Mouse (Mus musculus) forebrain, embryonic 11.5 days (tissue): ENCODE data around the gene Ogfod1. TPM values are rescaled to one million over a fixed set of nuclear protein-coding genes. Genes with fewer than 3 reads are reported as not detected.

ENCODE experiments used
- ATAC-seq: fragments of 200-750 bp; cut with Nextera tagmentation; replicated peaks from 2 replicates; pipeline ENCODE4 v1.8.0; 2017; ENCODE audit warnings: moderate TSS enrichment; ENCODE audit not compliant: low FRiP score
- DNase-seq: peaks from one replicate; pipeline ENCODE4 v3.0.0-alpha.2; 2017; ENCODE audit warnings: low spot score
- H3K27ac ChIP-seq: fragments of 300-500 bp; sonication (generic); 2 replicates; pipeline ENCODE4 v1.5.1; 2014; ENCODE audit warnings: low read depth, low read length
- H3K27me3 ChIP-seq: fragments of 300-500 bp; sonication (generic); 2 replicates; pipeline ENCODE4 v1.6.1; 2014; ENCODE audit warnings: mild to moderate bottlenecking, low read length, mixed read lengths; ENCODE audit not compliant: control insufficient read depth, insufficient read depth
- H3K36me3 ChIP-seq: fragments of 300-500 bp; sonication (generic); 2 replicates; pipeline ENCODE4 v1.6.1; 2014; ENCODE audit warnings: mild to moderate bottlenecking, low read length, moderate library complexity, mixed read lengths; ENCODE audit not compliant: control insufficient read depth, insufficient read depth
- H3K4me1 ChIP-seq: fragments of 300-500 bp; sonication (generic); replicated peaks from 2 replicates; pipeline ENCODE4 v1.6.1; 2014; ENCODE audit warnings: low read length, mixed read lengths; ENCODE audit not compliant: control insufficient read depth, insufficient read depth
- H3K4me2 ChIP-seq: fragments of 300-500 bp; sonication (generic); 2 replicates; pipeline ENCODE4 v1.6.1; 2014; ENCODE audit warnings: low read depth, mild to moderate bottlenecking, low read length, moderate library complexity, mixed read lengths; ENCODE audit not compliant: severe bottlenecking
- H3K4me3 ChIP-seq: fragments of 300-500 bp; sonication (generic); 2 replicates; pipeline ENCODE4 v1.5.1; 2014; ENCODE audit warnings: low read depth, low read length
- H3K9ac ChIP-seq: fragments of 300-500 bp; sonication (generic); 2 replicates; pipeline ENCODE4 v1.6.1; 2014; ENCODE audit warnings: low read length
- H3K9me3 ChIP-seq: fragments of 300-500 bp; sonication (generic); 2 replicates; pipeline ENCODE4 v1.6.1; 2016; ENCODE audit warnings: low read length, mixed read lengths; ENCODE audit not compliant: control insufficient read depth
- WGBS: fragments of 180-500 bp; shearing (Covaris S2); extraction: QIAGEN DNeasy Blood & Tissue Kit; methylation state at CpG from one replicate; pipeline ENCODE4 v1.1.7; 2014; 5-methylcytosine and 5-hydroxymethylcytosine counted together
- polyA plus RNA-seq: library from polyadenylated mRNA; unstranded; fragments of >200 nt; fragmentation: Nextera tagmentation; extraction: Ambion mirVana; gene quantifications from 2 replicates; pipeline ENCODE4 v1.2.1, GENCODE M21; 2014

Ogfod1 gene
- polyA plus RNA-seq, 1 experiment from 2014 or later, result 18.7 TPM

GRCm38 (mm10) chr8:94110526-94111177 is 73.7 kb downstream of the Ogfod1 start:
- WGBS, result 74% methylated on average over 6 of the region's 6 CpGs
- ATAC-seq, result no peak
- no peaks in the 10 kb centered on the region for H3K4me1 ChIP-seq
- no peak for DNase-seq
- H3K27ac ChIP-seq, result no peak overlapping the region
- no peak overlapping the region for H3K9ac ChIP-seq
- no peak overlapping the region for H3K4me3 ChIP-seq
- no peaks in the 10 kb centered on the region for H3K36me3 ChIP-seq
- H3K4me2 ChIP-seq, result no peak overlapping the region
- no peaks in the 10 kb centered on the region for H3K9me3 ChIP-seq
- H3K27me3 ChIP-seq, result no peaks in the 10 kb centered on the region

DNA sequence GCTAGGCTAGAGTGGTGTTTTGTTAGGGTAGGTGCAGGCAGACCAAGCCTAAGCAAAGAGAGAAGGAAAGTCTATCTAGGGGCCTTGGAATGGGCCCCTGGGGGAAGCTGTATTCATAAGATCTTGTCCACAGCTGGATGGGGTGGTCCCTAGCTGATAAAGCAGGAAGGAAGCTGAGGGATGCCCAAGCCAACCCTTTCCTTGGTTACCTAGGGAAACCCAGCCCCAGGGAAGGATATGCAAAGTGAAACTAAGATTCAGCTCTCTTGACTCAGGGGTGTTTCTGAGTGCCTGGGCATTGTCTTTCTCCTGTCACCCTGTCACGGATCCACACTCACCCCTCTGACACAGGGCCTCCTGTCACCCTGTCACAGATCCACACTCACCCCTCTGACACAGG is 76.4 kb downstream of the Ogfod1 start:
- ATAC-seq, result no peak
- Histone ChIP-seq H3K36me3 (no peaks in the 10 kb centered on the region), H3K9me3 (no peaks in the 10 kb centered on the region), H3K4me3 (no peak overlapping the region), H3K27ac (no peak overlapping the region), H3K4me2 (no peak overlapping the region), H3K9ac (no peak overlapping the region), H3K27me3 (no peaks in the 10 kb centered on the region), H3K4me1 (peaks cover 4% of the 10 kb centered on the region; the same call in 1 of the 2 replicates)
- 60% methylated on average over 1 of the region's 1 CpGs for WGBS
- DNase-seq, result no peak

GRCm38 (mm10) chr8:94113972-94114371 is 77.0 kb downstream of the Ogfod1 start:
- no peak overlapping the region for H3K27ac ChIP-seq
- H3K4me3 ChIP-seq, result no peak overlapping the region
- H3K4me2 ChIP-seq, result no peak overlapping the region
- H3K4me1 ChIP-seq, result peaks cover 7% of the 10 kb centered on the region; the same call in 1 of the 2 replicates
- ATAC-seq, result no peak
- H3K36me3 ChIP-seq, result no peaks in the 10 kb centered on the region
- H3K27me3 ChIP-seq, result no peaks in the 10 kb centered on the region
- H3K9me3 ChIP-seq, result no peaks in the 10 kb centered on the region
- DNase-seq, result no peak
- 85% methylated on average over 2 of the region's 2 CpGs for WGBS
- no peak overlapping the region for H3K9ac ChIP-seq

Other genes starting within 250 kb of the Ogfod1 start
- 45.5 and 48.2 TPM in 2 replicates for gene Gnao1, start 227.2 kb upstream of the Ogfod1 start, polyA plus RNA-seq
- 60.5 and 65.3 TPM in 2 replicates for gene Amfr, start 24.4 kb upstream of the Ogfod1 start, polyA plus RNA-seq
- 195 and 201 TPM in 2 replicates for gene Nudt21, start 167 bp upstream of the Ogfod1 start, polyA plus RNA-seq
- 23.3 and 23.8 TPM in 2 replicates for gene Bbs2, start 61.7 kb downstream of the Ogfod1 start, polyA plus RNA-seq
- not detected in 2 replicates for gene Mt4, start 100.0 kb downstream of the Ogfod1 start, polyA plus RNA-seq
- gene Mt3, start 115.4 kb downstream of the Ogfod1 start, polyA plus RNA-seq, result 43.6 and 52.3 TPM in 2 replicates
- 36.5 and 39.0 TPM in 2 replicates for gene Mt2, start 135.5 kb downstream of the Ogfod1 start, polyA plus RNA-seq
- 109 and 120 TPM in 2 replicates for gene Mt1, start 141.9 kb downstream of the Ogfod1 start, polyA plus RNA-seq
- 135 and 143 TPM in 2 replicates for gene Nup93, start 177.4 kb downstream of the Ogfod1 start, polyA plus RNA-seq